Mouse (Mus musculus): Measurements from ENCODE around the gene Stra8.
A peak's percentile ranks its signal among the peaks of the same experiment; 100 is the strongest.

Stra8 gene

GRCm38 (mm10) chr6:34919956-34920355 is at the start of gene Stra8:
Gene Stra8 (plus strand): TSS chr6:34920163.
- no peak for DNase-seq

GRCm38 (mm10) chr6:34870724-34871123 is 49.2 kb upstream of the Stra8 start:
- DNase-seq, result no peak

- no peak for DNase-seq
These were observed 48.0 kb upstream of the Stra8 start for GRCm38 (mm10) chr6:34871929-34872328.

- DNase-seq, result no peak
These were observed 47.1 kb upstream of the Stra8 start for GRCm38 (mm10) chr6:34872871-34873270.

- DNase-seq, result peak; percentile 82
These were observed 45.7 kb upstream of the Stra8 start for GRCm38 (mm10) chr6:34874101-34874921.

GRCm38 (mm10) chr6:34875268-34875761 is 44.6 kb upstream of the Stra8 start:
- peak; percentile 55 for DNase-seq

- peak; percentile 38 for DNase-seq
These were observed 43.8 kb upstream of the Stra8 start for GRCm38 (mm10) chr6:34875966-34876834.

DNA sequence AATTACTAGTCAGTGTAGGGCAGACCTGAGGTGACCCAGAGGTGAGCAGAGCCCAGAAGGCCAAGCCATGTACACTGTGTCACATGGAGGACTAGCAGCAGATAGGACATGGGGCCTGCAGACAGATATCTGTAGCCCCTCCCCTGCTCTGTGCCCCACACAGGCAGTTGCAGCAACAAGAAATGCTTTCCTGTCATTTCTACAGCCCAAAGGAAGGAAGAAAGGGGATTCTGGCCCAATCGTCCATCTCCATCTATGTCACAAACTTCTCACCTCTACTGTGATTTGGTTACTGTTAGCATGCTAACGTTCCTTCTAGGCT is 43.2 kb upstream of the Stra8 start:
- no peak for DNase-seq

GRCm38 (mm10) chr6:34877509-34878321 is 42.2 kb upstream of the Stra8 start, which contains the start of gene Cyren:
Gene Cyren (minus strand): TSS chr6:34878060.
- peak; percentile 96 for DNase-seq

- no peak for DNase-seq
These were observed 40.7 kb upstream of the Stra8 start for GRCm38 (mm10) chr6:34879101-34879740.

GRCm38 (mm10) chr6:34879911-34880475 is 40.0 kb upstream of the Stra8 start:
- DNase-seq, result peak; percentile 84

DNA sequence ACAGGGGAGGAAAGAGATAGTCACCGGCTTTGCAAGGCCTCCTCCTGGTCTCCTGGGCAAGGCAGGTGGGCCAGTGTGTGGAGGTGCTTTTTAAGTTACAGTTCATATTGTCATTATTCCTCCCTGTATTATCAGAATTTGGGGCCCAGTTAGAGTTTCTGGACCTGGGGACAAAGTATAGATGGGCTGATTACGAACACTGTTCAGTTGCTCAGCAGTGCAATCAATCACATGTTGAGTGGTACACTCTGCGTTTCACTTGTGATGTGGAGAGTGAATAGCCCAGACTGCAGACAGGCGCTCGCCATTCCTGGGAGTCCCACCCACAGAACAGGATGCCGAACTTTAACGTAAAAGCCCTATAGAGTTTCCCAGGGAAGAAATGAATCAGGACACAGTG is 35.2 kb upstream of the Stra8 start:
- no peak for DNase-seq

DNA sequence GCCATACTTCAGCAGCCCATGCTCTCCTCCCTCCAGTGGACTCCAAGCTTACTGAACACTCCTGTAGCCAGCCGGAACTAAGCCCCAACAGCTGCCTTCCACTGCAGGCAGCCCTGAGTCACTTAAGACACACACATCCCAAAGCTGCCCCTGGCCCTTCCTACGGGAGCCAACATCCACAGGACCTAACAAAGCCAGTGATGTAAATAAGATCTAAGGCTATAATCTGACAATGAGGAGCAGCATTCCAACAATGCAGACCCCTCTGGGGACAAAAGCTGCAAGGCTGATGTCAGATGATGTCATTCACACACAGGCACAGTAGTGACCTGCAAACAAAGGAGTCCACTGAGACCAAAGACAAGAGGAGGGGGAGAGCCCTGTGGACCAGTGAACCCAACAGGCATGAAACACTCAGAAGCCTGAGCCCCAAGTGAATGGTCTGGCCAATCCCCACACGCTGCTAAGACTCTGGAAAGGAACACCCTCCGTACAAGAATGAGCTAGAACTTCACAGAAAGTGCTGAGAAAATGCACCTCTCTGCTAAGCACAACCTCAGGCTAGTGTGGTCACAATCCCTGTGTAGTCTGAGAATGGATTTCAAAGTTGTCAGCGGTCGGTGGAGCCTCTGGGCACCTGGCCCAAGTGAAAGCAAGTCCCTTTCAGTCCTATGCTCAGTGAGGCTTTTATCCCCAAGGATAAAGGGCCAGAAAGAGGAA is 32.7 kb upstream of the Stra8 start:
- no peak for DNase-seq

GRCm38 (mm10) chr6:34889185-34889584 is 30.8 kb upstream of the Stra8 start:
- DNase-seq, result no peak

- no peak for DNase-seq
These were observed 24.4 kb upstream of the Stra8 start for GRCm38 (mm10) chr6:34895569-34895968.

DNA sequence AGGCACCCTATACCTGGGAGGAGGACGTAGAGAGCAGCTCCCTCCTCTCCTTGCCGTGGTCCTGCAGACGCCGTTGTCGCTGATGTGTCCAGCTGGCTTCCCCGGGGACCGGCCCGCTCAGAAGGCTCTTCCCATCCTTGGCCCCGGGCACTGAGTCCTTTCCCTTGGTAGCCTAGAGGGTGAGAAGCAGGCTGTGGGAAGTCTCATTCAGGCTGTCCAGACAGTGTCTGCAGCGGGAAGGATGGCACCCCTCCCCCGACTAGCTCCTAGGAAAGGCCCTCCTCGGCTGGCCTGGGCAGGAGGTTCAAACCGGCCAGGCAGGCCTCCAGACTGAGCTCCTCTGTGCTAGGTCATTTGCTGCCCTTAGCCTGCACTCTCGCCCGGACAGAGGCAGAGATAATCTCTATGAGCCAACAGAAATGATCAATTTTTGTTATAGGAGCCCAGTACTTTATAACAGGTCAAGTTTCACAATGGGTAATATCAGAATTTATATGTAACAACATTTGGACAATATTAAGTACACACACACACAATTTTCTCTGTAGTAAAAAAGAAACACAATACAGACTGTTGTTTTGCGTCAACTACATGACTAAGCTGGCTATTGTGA is 23.7 kb upstream of the Stra8 start:
- no peak for DNase-seq

DNA sequence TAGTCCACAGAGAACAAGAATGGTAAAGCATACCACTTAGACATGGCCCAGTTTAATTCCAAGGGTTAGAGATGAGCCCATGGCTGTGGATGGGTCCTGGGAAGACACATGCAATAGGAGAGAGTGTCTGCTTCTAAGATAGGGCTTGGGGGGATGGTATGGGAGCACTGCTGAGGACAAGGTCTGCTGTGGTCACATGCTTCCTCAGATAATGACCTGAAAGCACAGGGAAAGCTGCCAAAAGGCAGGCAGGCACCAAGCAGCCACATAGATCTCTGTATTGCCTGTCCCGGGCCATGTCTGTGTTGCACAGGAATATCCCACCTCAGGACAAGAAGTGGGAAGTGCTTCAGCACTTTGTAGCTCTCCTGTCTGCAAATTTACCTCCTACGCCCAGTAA is 20.8 kb upstream of the Stra8 start:
- no peak for DNase-seq

GRCm38 (mm10) chr6:34900990-34901389 is 19.0 kb upstream of the Stra8 start:
- DNase-seq, result no peak

- peak; percentile 31 for DNase-seq
These were observed 18.0 kb upstream of the Stra8 start for GRCm38 (mm10) chr6:34901911-34902444.

DNA sequence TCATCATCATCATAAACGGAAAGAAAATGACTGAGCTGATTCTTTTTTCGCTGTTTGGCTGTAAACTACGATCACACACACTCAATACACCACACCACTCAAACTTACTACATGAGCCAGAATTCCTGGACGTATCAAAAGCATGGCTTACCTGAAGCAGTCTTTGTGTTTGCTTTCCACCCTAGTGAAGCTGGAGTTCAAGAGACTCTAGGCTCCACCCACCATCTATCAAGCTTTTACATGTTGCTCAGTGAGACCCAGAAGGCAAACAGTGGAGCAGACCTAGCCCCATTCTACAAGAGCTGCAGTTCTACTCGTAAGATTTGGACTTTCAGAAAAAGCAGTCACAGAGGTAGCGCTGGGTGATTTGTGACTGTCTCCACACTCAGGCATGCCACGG is 17.4 kb upstream of the Stra8 start:
- peak; percentile 69 for DNase-seq

DNA sequence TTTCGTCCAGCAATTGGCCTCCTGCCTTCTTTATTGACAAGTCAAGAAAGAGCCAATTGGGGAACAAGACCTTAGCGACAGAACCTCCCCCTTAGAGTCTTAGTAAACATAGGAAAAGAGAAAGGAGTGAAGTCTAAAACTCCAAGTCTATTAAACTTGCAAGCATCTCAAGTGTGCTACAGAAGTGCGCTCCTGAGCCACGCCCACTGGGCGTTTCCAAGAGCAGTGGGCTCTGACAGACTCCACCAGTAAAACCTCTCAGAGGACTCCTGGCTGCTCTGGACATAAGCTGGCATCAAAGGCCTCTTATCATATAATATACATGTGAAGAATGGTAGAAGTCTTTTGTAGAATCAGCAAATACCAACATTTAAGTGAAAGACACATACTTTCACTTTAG is 16.5 kb upstream of the Stra8 start:
- DNase-seq, result peak; percentile 89
